ENCODE assay signal across 9 mouse cellular contexts in genomic region chr10:128310177-128310576, GRCm38 (mm10). TPM values are rescaled to one million over a fixed set of nuclear protein-coding genes. Genes with fewer than 3 reads are reported as not detected.
DNase-seq lines count a peak whose midpoint lies in the region; ATAC-seq lines count a peak whose summit lies in the region.
"Had no signal": no experiment of that assay in that cellular context is flagged by ENCODE, and none has a peak within 500 bp of the region (broad histone marks: within the 10 kb centered on the region; RNA-seq: fewer than 3 reads in every experiment).

No protein-coding gene starts in this region.

- no peak overlapping the region for H3K4me3 ChIP-seq in hindbrain, embryonic 13.5 days
- no peak overlapping the region for H3K4me3 ChIP-seq in hindbrain, embryonic 14.5 days (replicated peaks; ENCODE audit: low read length)
- no peak overlapping the region for H3K4me3 ChIP-seq in lung, embryonic 16.5 days (ENCODE audit: low read length)
- H3K4me3 ChIP-seq: midbrain, embryonic 12.5 days had no signal

- H3K4me2 ChIP-seq in hindbrain, embryonic 13.5 days: no peak overlapping the region
- no peak overlapping the region for H3K4me2 ChIP-seq in hindbrain, embryonic 14.5 days (replicated peaks)
- no peak overlapping the region for H3K4me2 ChIP-seq in lung, embryonic 16.5 days (ENCODE audit: low read depth, low read length)
- H3K4me2 ChIP-seq: midbrain, embryonic 12.5 days had no signal

- 58% methylated on average over 11 of the region's 11 CpGs for WGBS in hindbrain, embryonic 13.5 days
- 49% methylated on average over 11 of the region's 11 CpGs for WGBS in hindbrain, embryonic 14.5 days
- 36% methylated on average over 11 of the region's 11 CpGs for WGBS in lung, embryonic 16.5 days

- ATAC-seq in hindbrain, embryonic 13.5 days (ENCODE audit: low FRiP score): 0 out of 2 replicates have a peak, but pooled peaks have one; percentile 61
- ATAC-seq in hindbrain, embryonic 14.5 days (ENCODE audit: low FRiP score): no peak
- ATAC-seq in lung, embryonic 16.5 days (ENCODE audit: low read depth): peak; percentile 82

- H3K27ac ChIP-seq in hindbrain, embryonic 13.5 days: peak overlapping the region; percentile 48; the same call in 1 of the 2 replicates
- H3K27ac ChIP-seq in hindbrain, embryonic 14.5 days: no peak overlapping the region; the same call in 1 of the 2 replicates
- H3K27ac ChIP-seq in lung, embryonic 16.5 days (ENCODE audit: low read length): no peak overlapping the region
- H3K27ac ChIP-seq: midbrain, embryonic 12.5 days had no signal

- 0 out of 2 replicates have a peak overlapping the region, but pooled peaks have one; percentile 19 for H3K9ac ChIP-seq in hindbrain, embryonic 13.5 days
- no peak overlapping the region for H3K9ac ChIP-seq in hindbrain, embryonic 14.5 days
- no peak overlapping the region for H3K9ac ChIP-seq in lung, embryonic 16.5 days (ENCODE audit: low read length)
- H3K9ac ChIP-seq: midbrain, embryonic 12.5 days had no signal

- peaks cover 68% of the 10 kb centered on the region for H3K36me3 ChIP-seq in hindbrain, embryonic 13.5 days
- peaks cover 68% of the 10 kb centered on the region for H3K36me3 ChIP-seq in hindbrain, embryonic 14.5 days (replicated peaks; ENCODE audit: control insufficient read depth, insufficient read depth)
- peaks cover 35% of the 10 kb centered on the region for H3K36me3 ChIP-seq in lung, embryonic 16.5 days (ENCODE audit: control insufficient read depth, insufficient read depth, low read length)

- no peaks in the 10 kb centered on the region for H3K9me3 ChIP-seq in hindbrain, embryonic 13.5 days
- H3K9me3 ChIP-seq in hindbrain, embryonic 14.5 days (ENCODE audit: control insufficient read depth, low read length): no peaks in the 10 kb centered on the region
- H3K9me3 ChIP-seq in lung, embryonic 16.5 days (ENCODE audit: control insufficient read depth, low read length): no peaks in the 10 kb centered on the region
- H3K9me3 ChIP-seq: midbrain, embryonic 12.5 days had no signal

- H3K27me3 ChIP-seq in hindbrain, embryonic 13.5 days: no peaks in the 10 kb centered on the region
- no peaks in the 10 kb centered on the region for H3K27me3 ChIP-seq in hindbrain, embryonic 14.5 days (ENCODE audit: control insufficient read depth, insufficient read depth, low read length)
- no peaks in the 10 kb centered on the region for H3K27me3 ChIP-seq in lung, embryonic 16.5 days (ENCODE audit: control insufficient read depth, insufficient read depth, low read depth, low read length)
- H3K27me3 ChIP-seq: midbrain, embryonic 12.5 days had no signal

- peaks cover 10% of the 10 kb centered on the region for H3K4me1 ChIP-seq in hindbrain, embryonic 13.5 days (replicated peaks)
- no peaks in the 10 kb centered on the region for H3K4me1 ChIP-seq in hindbrain, embryonic 14.5 days (replicated peaks; ENCODE audit: control insufficient read depth, insufficient read depth, low read length)
- H3K4me1 ChIP-seq in lung, embryonic 16.5 days (replicated peaks; ENCODE audit: control insufficient read depth, insufficient read depth, low read length): peaks cover 7% of the 10 kb centered on the region
- H3K4me1 ChIP-seq: midbrain, embryonic 12.5 days had no signal

- no peak for DNase-seq in hindbrain, embryonic 14.5 days (ENCODE audit: low spot score)
- peak; percentile 73 to 88 for DNase-seq in adrenal gland, adult (ENCODE audit: inconsistent age in 2 of 2, low spot score in 1 of 2)
- peak; percentile 46 to 64 for DNase-seq in cerebellum, postnatal 36 days
- no peak for DNase-seq in left cerebral cortex, adult 11 months (ENCODE audit: low spot score)
- no peak for DNase-seq in B cell, adult 2 months
- no peak for DNase-seq in gastrocnemius, postnatal 25 days

RNA-seq across cellular contexts. Expression of gene Pan2, which starts 7.0 kb away (rescaled TPM):
- 25.3 and 25.8 TPM in 2 replicates for polyA plus RNA-seq in hindbrain, embryonic 13.5 days (2015; fragmentation: Nextera tagmentation; extraction: Ambion mirVana)
- polyA plus RNA-seq in hindbrain, embryonic 14.5 days (2014; fragmentation: Nextera tagmentation; extraction: Ambion mirVana): 17.7 and 19.2 TPM in 2 replicates
- 38.7 and 39.8 TPM in 2 replicates for polyA plus RNA-seq in lung, embryonic 16.5 days (2015; fragmentation: Nextera tagmentation; extraction: Ambion mirVana)
- 1 to 10 TPM; 5.1 to 5.4 TPM for total RNA-seq in gastrocnemius, postnatal 25 days (2021)

RNA-seq across cellular contexts. Expression of gene Il23a, which starts 11.6 kb away (rescaled TPM):
- polyA plus RNA-seq in hindbrain, embryonic 13.5 days (2015; fragmentation: Nextera tagmentation; extraction: Ambion mirVana): 0.10 TPM in 1 of 2 replicates, not detected in the other
- 0.25 and 0.28 TPM in 2 replicates for polyA plus RNA-seq in hindbrain, embryonic 14.5 days (2014; fragmentation: Nextera tagmentation; extraction: Ambion mirVana)
- polyA plus RNA-seq in lung, embryonic 16.5 days (2015; fragmentation: Nextera tagmentation; extraction: Ambion mirVana): 0.34 and 0.38 TPM in 2 replicates
- not detected for total RNA-seq in gastrocnemius, postnatal 25 days (2021)
- polyA plus RNA-seq: midbrain, embryonic 12.5 days had no signal

RNA-seq across cellular contexts. Expression of gene Cnpy2, which starts 12.1 kb away (rescaled TPM):
- polyA plus RNA-seq in hindbrain, embryonic 13.5 days (2015; fragmentation: Nextera tagmentation; extraction: Ambion mirVana): 227 and 228 TPM in 2 replicates
- 187 and 215 TPM in 2 replicates for polyA plus RNA-seq in hindbrain, embryonic 14.5 days (2014; fragmentation: Nextera tagmentation; extraction: Ambion mirVana)
- 326 and 347 TPM in 2 replicates for polyA plus RNA-seq in lung, embryonic 16.5 days (2015; fragmentation: Nextera tagmentation; extraction: Ambion mirVana)
- 10 to 100 TPM; 45.5 to 47.9 TPM for total RNA-seq in gastrocnemius, postnatal 25 days (2021)

RNA-seq across cellular contexts. Expression of gene Cs, which starts 27.4 kb away (rescaled TPM):
- polyA plus RNA-seq in hindbrain, embryonic 13.5 days (2015; fragmentation: Nextera tagmentation; extraction: Ambion mirVana): 232 and 235 TPM in 2 replicates
- 271 and 304 TPM in 2 replicates for polyA plus RNA-seq in hindbrain, embryonic 14.5 days (2014; fragmentation: Nextera tagmentation; extraction: Ambion mirVana)
- polyA plus RNA-seq in lung, embryonic 16.5 days (2015; fragmentation: Nextera tagmentation; extraction: Ambion mirVana): 171 TPM in 2 replicates
- 100 to 1,000 TPM; 589 to 611 TPM for total RNA-seq in gastrocnemius, postnatal 25 days (2021)

RNA-seq across cellular contexts. Expression of gene Stat2, which starts 39.8 kb away (rescaled TPM):
- polyA plus RNA-seq in hindbrain, embryonic 13.5 days (2015; fragmentation: Nextera tagmentation; extraction: Ambion mirVana): 21.4 and 22.6 TPM in 2 replicates
- polyA plus RNA-seq in hindbrain, embryonic 14.5 days (2014; fragmentation: Nextera tagmentation; extraction: Ambion mirVana): 20.4 and 20.5 TPM in 2 replicates
- polyA plus RNA-seq in lung, embryonic 16.5 days (2015; fragmentation: Nextera tagmentation; extraction: Ambion mirVana): 12.3 and 13.1 TPM in 2 replicates
- 1 to 10 TPM; 4.6 to 4.7 TPM for total RNA-seq in gastrocnemius, postnatal 25 days (2021)

Comparison
In these comparisons a context has a peak if more than half of its experiments do, and no peak if none do; other contexts are left out.
1. DNase-seq: peak in adrenal gland, adult (2 of 2) and cerebellum, postnatal 36 days (2 of 2); none in hindbrain, embryonic 14.5 days (single experiment), left cerebral cortex, adult 11 months (single experiment), B cell, adult 2 months (0 of 2) and gastrocnemius, postnatal 25 days (single experiment).